Mouse (Mus musculus): Measurements from ENCODE around the gene Dock8. TPM values are rescaled to one million over a fixed set of nuclear protein-coding genes. Genes with fewer than 3 reads are reported as not detected.
"Not testable (repeated sequence)": the region's sequence is repeated elsewhere in the genome, so short reads cannot be mapped to it uniquely, and the experiment has no call there.

Dock8 gene
- polyA plus RNA-seq, 1 experiment from 2014 or later: 17.6 TPM

DNA sequence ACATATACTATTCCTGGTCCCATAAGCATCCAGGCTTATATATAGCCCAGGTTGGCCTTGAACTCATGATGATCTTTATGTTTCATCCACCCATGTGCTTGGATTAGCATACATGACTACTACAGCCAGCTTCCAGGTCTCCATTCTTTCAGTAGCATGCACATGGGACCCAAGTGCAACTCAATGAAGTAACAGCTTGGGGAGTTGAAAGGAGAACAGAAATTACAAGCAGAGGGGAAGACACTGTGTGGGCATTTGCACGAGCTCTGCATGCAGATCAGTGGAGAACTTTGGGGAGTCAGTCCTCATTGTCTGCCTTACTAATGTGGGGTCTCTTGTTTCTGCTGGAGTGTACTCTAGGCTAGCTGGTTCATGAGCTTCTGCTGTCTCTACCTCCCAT, 7.4 kb downstream of the Dock8 start:
- H3K27me3 ChIP-seq (replicated peaks; ENCODE audit: control insufficient read depth, insufficient read depth, low read length): no peaks in the 10 kb centered on the region
- H3K4me1 ChIP-seq (replicated peaks; ENCODE audit: control insufficient read depth, insufficient read depth, low read length): peaks cover 14% of the 10 kb centered on the region
- H3K36me3 ChIP-seq (ENCODE audit: control insufficient read depth, insufficient read depth, low read length): no peaks in the 10 kb centered on the region
- H3K9ac ChIP-seq (ENCODE audit: low read depth, low read length): no peak overlapping the region
- no peak overlapping the region for H3K4me2 ChIP-seq
- no peak overlapping the region for H3K4me3 ChIP-seq (ENCODE audit: low read depth, low read length)
- H3K9me3 ChIP-seq (ENCODE audit: control insufficient read depth, low read length): no peaks in the 10 kb centered on the region
- ATAC-seq (replicated peaks; ENCODE audit: low FRiP score) (no peak), DNase-seq (ENCODE audit: low spot score) (no peak)
- WGBS: 68% methylated on average over 1 of the region's 1 CpGs
- no peak overlapping the region for H3K27ac ChIP-seq (ENCODE audit: low read depth, low read length)

DNA sequence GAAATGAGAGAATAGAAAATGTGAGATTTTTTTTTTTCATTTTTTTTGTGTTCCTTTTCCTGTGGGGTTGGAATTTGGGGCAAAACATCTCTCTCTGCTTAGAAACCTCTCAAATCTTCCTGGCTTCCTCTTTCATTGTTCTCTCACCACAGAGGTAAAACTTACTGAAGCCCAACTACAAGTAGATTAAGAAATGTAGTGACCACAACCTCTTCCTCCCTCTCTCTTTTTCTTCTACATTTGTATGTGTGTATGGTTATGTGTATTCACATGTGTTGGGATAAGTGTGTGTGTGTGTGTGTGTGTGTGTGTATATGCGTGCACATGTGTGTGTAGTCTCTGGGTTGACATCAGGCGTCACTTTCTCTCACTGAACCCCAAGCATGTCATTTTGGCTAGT, 9.2 kb downstream of the Dock8 start:
- H3K9ac ChIP-seq (ENCODE audit: low read depth, low read length): no peak overlapping the region
- H3K27me3 ChIP-seq (replicated peaks; ENCODE audit: control insufficient read depth, insufficient read depth, low read length): no peaks in the 10 kb centered on the region
- H3K27ac ChIP-seq (ENCODE audit: low read depth, low read length): no peak overlapping the region
- H3K4me1 ChIP-seq (replicated peaks; ENCODE audit: control insufficient read depth, insufficient read depth, low read length): peaks cover 8% of the 10 kb centered on the region
- no peaks in the 10 kb centered on the region for H3K36me3 ChIP-seq (ENCODE audit: control insufficient read depth, insufficient read depth, low read length)
- no peak overlapping the region for H3K4me2 ChIP-seq
- WGBS: 86% methylated on average over 2 of the region's 2 CpGs
- no peak overlapping the region for H3K4me3 ChIP-seq (ENCODE audit: low read depth, low read length)
- no peaks in the 10 kb centered on the region for H3K9me3 ChIP-seq (ENCODE audit: control insufficient read depth, low read length)
- DNase-seq (ENCODE audit: low spot score) (no peak), ATAC-seq (replicated peaks; ENCODE audit: low FRiP score) (no peak)

DNA sequence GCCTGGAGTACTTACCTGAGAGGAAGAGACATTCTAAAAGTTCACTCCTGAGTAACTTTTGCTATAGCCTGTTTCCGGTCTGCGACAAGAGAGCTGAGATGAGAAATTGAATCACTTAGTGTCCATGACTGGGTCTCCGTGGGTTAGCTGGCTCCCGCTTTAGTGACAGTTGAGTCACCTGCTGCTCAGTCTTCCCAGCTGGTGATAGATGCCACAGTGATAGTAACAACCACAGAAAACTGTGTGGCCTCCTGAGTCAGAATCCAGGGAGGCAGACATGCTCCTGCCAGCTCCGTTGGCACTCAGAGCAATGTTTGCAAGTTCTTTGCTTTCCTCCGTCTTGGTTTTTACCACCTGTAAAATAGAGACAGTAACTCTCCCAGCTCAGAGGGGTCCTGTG, 23.4 kb downstream of the Dock8 start:
- ATAC-seq (replicated peaks; ENCODE audit: low FRiP score) (no peak), DNase-seq (ENCODE audit: low spot score) (no peak)
- no peak overlapping the region for H3K9ac ChIP-seq (ENCODE audit: low read depth, low read length)
- no peak overlapping the region for H3K4me3 ChIP-seq (ENCODE audit: low read depth, low read length)
- H3K27me3 ChIP-seq (replicated peaks; ENCODE audit: control insufficient read depth, insufficient read depth, low read length): no peaks in the 10 kb centered on the region
- H3K9me3 ChIP-seq (ENCODE audit: control insufficient read depth, low read length): no peaks in the 10 kb centered on the region
- H3K4me2 ChIP-seq: no peak overlapping the region
- 83% methylated on average over 6 of the region's 6 CpGs for WGBS
- H3K4me1 ChIP-seq (replicated peaks; ENCODE audit: control insufficient read depth, insufficient read depth, low read length): no peaks in the 10 kb centered on the region
- H3K36me3 ChIP-seq (ENCODE audit: control insufficient read depth, insufficient read depth, low read length): no peaks in the 10 kb centered on the region
- no peak overlapping the region for H3K27ac ChIP-seq (ENCODE audit: low read depth, low read length)

DNA sequence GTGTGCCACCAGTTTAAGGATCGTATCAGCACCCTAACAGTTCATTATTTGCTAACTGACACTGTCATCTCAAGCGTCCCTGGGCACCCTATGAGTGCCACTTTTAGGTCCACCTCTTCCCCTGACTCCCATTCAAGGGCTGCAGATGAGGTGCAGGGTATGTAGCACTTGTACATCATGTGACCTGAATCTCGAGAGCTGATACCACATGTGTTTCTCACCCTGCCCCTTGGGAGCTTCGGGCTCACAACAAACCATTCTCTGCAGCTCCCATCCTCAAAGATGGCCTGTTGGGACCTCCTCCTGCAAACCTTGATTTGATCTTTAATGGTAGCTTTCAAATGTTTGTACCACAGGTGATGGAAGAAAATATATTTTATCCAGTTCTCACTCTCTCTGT, 32.4 kb downstream of the Dock8 start:
- Histone ChIP-seq H3K4me3 (ENCODE audit: low read depth, low read length) (no peak overlapping the region), H3K27ac (ENCODE audit: low read depth, low read length) (no peak overlapping the region), H3K36me3 (ENCODE audit: control insufficient read depth, insufficient read depth, low read length) (no peaks in the 10 kb centered on the region), H3K4me1 (replicated peaks; ENCODE audit: control insufficient read depth, insufficient read depth, low read length) (no peaks in the 10 kb centered on the region), H3K9me3 (ENCODE audit: control insufficient read depth, low read length) (no peaks in the 10 kb centered on the region), H3K9ac (ENCODE audit: low read depth, low read length) (no peak overlapping the region), H3K27me3 (replicated peaks; ENCODE audit: control insufficient read depth, insufficient read depth, low read length) (no peaks in the 10 kb centered on the region), H3K4me2 (no peak overlapping the region)
- WGBS: 67% methylated on average over 4 of the region's 4 CpGs
- no peak for ATAC-seq (replicated peaks; ENCODE audit: low FRiP score)
- no peak for DNase-seq (ENCODE audit: low spot score)

DNA sequence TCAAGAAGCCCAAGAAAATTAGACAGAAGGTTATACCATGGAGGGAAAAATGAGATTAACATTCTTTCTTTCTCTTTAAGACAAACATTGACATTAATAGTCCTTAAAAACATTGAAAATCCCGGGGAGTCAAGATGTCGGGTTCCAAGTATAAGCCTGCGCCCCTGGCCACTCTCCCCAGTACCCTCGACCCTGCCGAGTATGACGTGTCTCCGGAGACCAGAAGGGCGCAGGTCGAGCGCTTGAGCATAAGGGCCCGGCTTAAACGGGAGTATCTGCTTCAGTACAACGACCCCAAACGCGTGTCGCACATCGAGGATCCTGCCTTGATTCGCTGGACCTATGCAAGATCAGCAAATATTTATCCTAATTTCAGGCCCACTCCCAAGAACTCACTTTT, 33.7 kb downstream of the Dock8 start:
- 92% methylated on average over 6 of the region's 18 CpGs for WGBS
- not testable (repeated sequence) for ATAC-seq (replicated peaks; ENCODE audit: low FRiP score); H3K4me1 ChIP-seq (replicated peaks; ENCODE audit: control insufficient read depth, insufficient read depth, low read length); H3K9me3 ChIP-seq (ENCODE audit: control insufficient read depth, low read length); H3K27me3 ChIP-seq (replicated peaks; ENCODE audit: control insufficient read depth, insufficient read depth, low read length); H3K36me3 ChIP-seq (ENCODE audit: control insufficient read depth, insufficient read depth, low read length); DNase-seq (ENCODE audit: low spot score); H3K27ac ChIP-seq (ENCODE audit: low read depth, low read length); H3K4me2 ChIP-seq; H3K4me3 ChIP-seq (ENCODE audit: low read depth, low read length); H3K9ac ChIP-seq (ENCODE audit: low read depth, low read length)

DNA sequence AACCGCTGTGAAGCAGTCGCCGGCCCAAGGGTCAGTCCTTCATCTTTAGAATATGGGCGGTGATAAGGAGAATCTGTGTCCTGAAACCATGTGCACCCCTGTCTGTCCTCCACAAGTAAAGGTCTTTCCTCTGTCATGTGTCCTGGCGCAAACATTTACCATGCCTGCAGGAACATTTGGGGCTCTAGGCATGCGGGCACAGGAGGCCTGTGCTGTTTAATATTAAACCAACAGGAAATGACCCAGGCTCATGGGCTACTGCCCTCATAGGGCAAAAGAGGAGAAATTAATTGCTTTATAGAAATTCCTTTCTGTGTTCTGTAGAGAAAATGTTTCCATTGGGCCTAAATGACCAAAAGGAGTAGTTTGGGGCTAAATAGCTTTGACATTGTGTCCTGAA, 36.5 kb downstream of the Dock8 start:
- Histone ChIP-seq H3K27me3 (replicated peaks; ENCODE audit: control insufficient read depth, insufficient read depth, low read length) (no peaks in the 10 kb centered on the region), H3K27ac (ENCODE audit: low read depth, low read length) (no peak overlapping the region), H3K4me2 (no peak overlapping the region), H3K9ac (ENCODE audit: low read depth, low read length) (no peak overlapping the region), H3K4me1 (replicated peaks; ENCODE audit: control insufficient read depth, insufficient read depth, low read length) (no peaks in the 10 kb centered on the region), H3K4me3 (ENCODE audit: low read depth, low read length) (no peak overlapping the region), H3K36me3 (ENCODE audit: control insufficient read depth, insufficient read depth, low read length) (no peaks in the 10 kb centered on the region), H3K9me3 (ENCODE audit: control insufficient read depth, low read length) (no peaks in the 10 kb centered on the region)
- WGBS: 81% methylated on average over 6 of the region's 6 CpGs
- DNase-seq (ENCODE audit: low spot score) (no peak), ATAC-seq (replicated peaks; ENCODE audit: low FRiP score) (no peak)

DNA sequence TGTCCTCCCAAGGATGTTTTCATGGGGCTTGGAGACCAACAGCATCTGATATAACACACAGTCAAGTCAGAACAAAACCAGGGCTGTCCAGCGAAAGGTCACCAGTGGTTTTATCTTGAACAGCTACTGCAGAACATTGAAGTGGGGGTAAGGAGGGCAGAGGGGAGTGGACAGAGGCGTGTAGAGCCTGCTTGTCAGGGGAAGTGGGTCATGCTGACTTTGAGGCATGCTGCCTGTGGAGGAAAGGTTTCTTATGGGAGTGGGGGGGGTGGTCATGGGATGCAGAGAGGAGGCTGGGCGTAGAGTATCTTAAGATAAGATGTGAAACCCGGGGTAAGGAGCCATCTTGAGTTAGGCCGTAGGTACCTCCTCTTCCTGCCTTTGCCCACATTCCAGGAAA, 37.5 kb downstream of the Dock8 start:
- Histone ChIP-seq H3K4me2 (no peak overlapping the region), H3K4me3 (ENCODE audit: low read depth, low read length) (no peak overlapping the region), H3K36me3 (ENCODE audit: control insufficient read depth, insufficient read depth, low read length) (no peaks in the 10 kb centered on the region), H3K9ac (ENCODE audit: low read depth, low read length) (no peak overlapping the region), H3K27me3 (replicated peaks; ENCODE audit: control insufficient read depth, insufficient read depth, low read length) (no peaks in the 10 kb centered on the region), H3K27ac (ENCODE audit: low read depth, low read length) (no peak overlapping the region), H3K9me3 (ENCODE audit: control insufficient read depth, low read length) (no peaks in the 10 kb centered on the region), H3K4me1 (replicated peaks; ENCODE audit: control insufficient read depth, insufficient read depth, low read length) (no peaks in the 10 kb centered on the region)
- ATAC-seq (replicated peaks; ENCODE audit: low FRiP score) (no peak), DNase-seq (ENCODE audit: low spot score) (no peak)
- 47% methylated on average over 5 of the region's 5 CpGs for WGBS

DNA sequence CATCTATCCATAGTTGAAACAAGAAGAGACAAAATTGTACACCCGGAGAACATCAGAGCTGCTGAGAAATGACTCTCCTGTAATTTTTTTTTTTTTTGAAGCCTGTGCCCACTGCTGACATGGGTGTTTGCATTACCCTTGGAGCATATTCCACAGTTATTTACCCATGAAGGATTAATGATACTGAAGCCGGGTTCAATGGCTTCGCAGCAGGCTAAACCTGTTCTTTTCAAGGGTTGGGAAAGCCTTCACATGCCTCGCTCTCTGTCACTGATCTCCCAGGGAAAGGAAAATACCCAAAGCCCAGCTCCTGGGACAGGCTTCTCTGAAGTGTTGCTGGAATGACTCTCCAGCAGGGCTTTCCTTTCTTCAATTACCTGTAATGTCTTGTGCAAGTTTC, 37.9 kb downstream of the Dock8 start:
- H3K9me3 ChIP-seq (ENCODE audit: control insufficient read depth, low read length): no peaks in the 10 kb centered on the region
- H3K27ac ChIP-seq (ENCODE audit: low read depth, low read length): no peak overlapping the region
- DNase-seq (ENCODE audit: low spot score) (no peak), ATAC-seq (replicated peaks; ENCODE audit: low FRiP score) (no peak)
- H3K36me3 ChIP-seq (ENCODE audit: control insufficient read depth, insufficient read depth, low read length): no peaks in the 10 kb centered on the region
- no peak overlapping the region for H3K9ac ChIP-seq (ENCODE audit: low read depth, low read length)
- 88% methylated on average over 4 of the region's 4 CpGs for WGBS
- H3K4me3 ChIP-seq (ENCODE audit: low read depth, low read length): no peak overlapping the region
- no peaks in the 10 kb centered on the region for H3K4me1 ChIP-seq (replicated peaks; ENCODE audit: control insufficient read depth, insufficient read depth, low read length)
- H3K27me3 ChIP-seq (replicated peaks; ENCODE audit: control insufficient read depth, insufficient read depth, low read length): no peaks in the 10 kb centered on the region
- H3K4me2 ChIP-seq: no peak overlapping the region

DNA sequence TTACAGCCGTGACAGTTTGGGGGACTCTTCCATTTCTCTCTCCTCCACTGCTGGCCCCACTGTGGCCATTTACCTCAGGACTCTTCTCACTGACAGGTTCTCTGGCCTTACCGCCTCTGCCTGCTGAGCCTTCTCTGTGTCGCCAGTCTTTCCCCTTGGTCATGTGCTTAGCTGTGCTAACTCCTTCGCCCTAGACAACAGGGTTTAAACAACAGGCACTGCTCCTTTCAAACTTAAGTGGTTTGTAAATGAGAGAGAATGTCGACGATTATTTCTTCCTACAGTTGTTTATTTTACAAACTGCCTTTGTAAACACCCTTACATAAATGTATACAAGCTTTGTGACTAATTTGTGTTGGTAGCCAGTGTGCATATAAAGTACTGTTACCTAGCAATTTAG, 39.0 kb downstream of the Dock8 start:
- no peaks in the 10 kb centered on the region for H3K36me3 ChIP-seq (ENCODE audit: control insufficient read depth, insufficient read depth, low read length)
- H3K4me2 ChIP-seq: no peak overlapping the region
- H3K9me3 ChIP-seq (ENCODE audit: control insufficient read depth, low read length): no peaks in the 10 kb centered on the region
- 59% methylated on average over 6 of the region's 6 CpGs for whole genome bisulfite sequencing
- no peak for ATAC-seq (replicated peaks; ENCODE audit: low FRiP score)
- no peak for DNase-seq (ENCODE audit: low spot score)
- H3K4me1 ChIP-seq (replicated peaks; ENCODE audit: control insufficient read depth, insufficient read depth, low read length): 0 out of 2 replicates have a peak, but pooled peaks cover 2% of the 10 kb centered on the region
- H3K27me3 ChIP-seq (replicated peaks; ENCODE audit: control insufficient read depth, insufficient read depth, low read length): no peaks in the 10 kb centered on the region
- H3K4me3 ChIP-seq (ENCODE audit: low read depth, low read length): no peak overlapping the region
- H3K9ac ChIP-seq (ENCODE audit: low read depth, low read length): no peak overlapping the region
- H3K27ac ChIP-seq (ENCODE audit: low read depth, low read length): no peak overlapping the region

Data from liver, embryonic 11.5 days (tissue).